Mouse (Mus musculus) forebrain, embryonic 12.5 days (tissue): ENCODE results near the gene Spaca4. TPM values are rescaled to one million over a fixed set of nuclear protein-coding genes. Genes with fewer than 3 reads are reported as not detected.

Experiments used
- ATAC-seq: fragments of 200-750 bp; cut with Nextera tagmentation; 2 replicates; pipeline ENCODE4 v1.8.0; 2017; ENCODE audit warnings: moderate TSS enrichment; ENCODE audit not compliant: low FRiP score
- H3K27ac ChIP-seq: fragments of 300-500 bp; sonication (generic); 2 replicates; pipeline ENCODE4 v1.5.1; 2016; ENCODE audit warnings: mild to moderate bottlenecking
- H3K27me3 ChIP-seq: fragments of 300-500 bp; sonication (generic); 2 replicates; pipeline ENCODE4 v1.6.1; 2016; ENCODE audit warnings: mild to moderate bottlenecking
- H3K36me3 ChIP-seq: fragments of 300-500 bp; sonication (generic); replicated peaks from 2 replicates; pipeline ENCODE4 v1.6.1; 2016; ENCODE audit warnings: mild to moderate bottlenecking
- H3K4me1 ChIP-seq: fragments of 300-500 bp; sonication (generic); 2 replicates; pipeline ENCODE4 v1.6.1; 2016
- H3K4me2 ChIP-seq: fragments of 300-500 bp; sonication (generic); 2 replicates; pipeline ENCODE4 v1.6.1; 2016; ENCODE audit warnings: mild to moderate bottlenecking, moderate library complexity
- H3K4me3 ChIP-seq: fragments of 300-500 bp; sonication (generic); replicated peaks from 2 replicates; pipeline ENCODE4 v1.5.1; 2016; ENCODE audit warnings: mild to moderate bottlenecking
- H3K9ac ChIP-seq: fragments of 300-500 bp; sonication (generic); 2 replicates; pipeline ENCODE4 v1.6.1; 2016; ENCODE audit warnings: mild to moderate bottlenecking
- H3K9me3 ChIP-seq: fragments of 300-500 bp; sonication (generic); 2 replicates; pipeline ENCODE4 v1.6.1; 2016
- WGBS: fragments of 180-500 bp; shearing (Covaris S2); methylation state at CpG from one replicate; pipeline ENCODE4 v1.1.7; 2016; 5-methylcytosine and 5-hydroxymethylcytosine counted together
- polyA plus RNA-seq: library from polyadenylated mRNA; unstranded; fragments of >200 nt; fragmentation: Nextera tagmentation; extraction: Ambion mirVana; gene quantifications from 2 replicates; pipeline ENCODE4 v1.2.1, GENCODE M21; 2016

Spaca4 gene
- polyA plus RNA-seq, 1 experiment from 2014 or later, result not detected

- ATAC-seq, result no peak
- Histone ChIP-seq H3K9me3 (no peaks in the 10 kb centered on the region), H3K4me2 (no peak overlapping the region), H3K27ac (no peak overlapping the region), H3K9ac (no peak overlapping the region), H3K4me3 (no peak overlapping the region), H3K27me3 (no peaks in the 10 kb centered on the region), H3K4me1 (peaks cover 9% of the 10 kb centered on the region), H3K36me3 (peaks cover 74% of the 10 kb centered on the region)
- WGBS, result 94% methylated on average over 10 of the region's 10 CpGs
Observed at GRCm38 (mm10) chr7:45726419-45726818, 806 bp upstream of the Spaca4 start.

GRCm38 (mm10) chr7:45725151-45725550, 462 bp downstream of the Spaca4 start:
- Histone ChIP-seq H3K4me1 (no peaks in the 10 kb centered on the region; the same call in 1 of the 2 replicates), H3K9me3 (no peaks in the 10 kb centered on the region), H3K4me3 (no peak overlapping the region), H3K27me3 (no peaks in the 10 kb centered on the region), H3K27ac (no peak overlapping the region), H3K4me2 (no peak overlapping the region), H3K9ac (no peak overlapping the region), H3K36me3 (peaks cover 86% of the 10 kb centered on the region)
- WGBS, result 94% methylated on average over 9 of the region's 9 CpGs
- ATAC-seq, result no peak

- Histone ChIP-seq H3K27me3 (no peaks in the 10 kb centered on the region), H3K4me1 (peaks cover 13% of the 10 kb centered on the region), H3K27ac (no peak overlapping the region), H3K36me3 (peaks cover 88% of the 10 kb centered on the region), H3K4me2 (no peak overlapping the region), H3K4me3 (no peak overlapping the region), H3K9me3 (no peaks in the 10 kb centered on the region), H3K9ac (no peak overlapping the region)
- ATAC-seq, result no peak
- 91% methylated on average over 14 of the region's 14 CpGs for WGBS
Observed at GRCm38 (mm10) chr7:45723781-45724180, 1.8 kb downstream of the Spaca4 start.

GRCm38 (mm10) chr7:45723301-45723700, 2.3 kb downstream of the Spaca4 start:
- no peak overlapping the region for H3K27ac ChIP-seq
- WGBS, result 90% methylated on average over 4 of the region's 4 CpGs
- H3K27me3 ChIP-seq, result no peaks in the 10 kb centered on the region
- peaks cover 87% of the 10 kb centered on the region for H3K36me3 ChIP-seq
- no peak overlapping the region for H3K4me2 ChIP-seq
- no peaks in the 10 kb centered on the region for H3K9me3 ChIP-seq
- no peak for ATAC-seq
- H3K9ac ChIP-seq, result no peak overlapping the region
- no peak overlapping the region for H3K4me3 ChIP-seq
- peaks cover 15% of the 10 kb centered on the region for H3K4me1 ChIP-seq

DNA sequence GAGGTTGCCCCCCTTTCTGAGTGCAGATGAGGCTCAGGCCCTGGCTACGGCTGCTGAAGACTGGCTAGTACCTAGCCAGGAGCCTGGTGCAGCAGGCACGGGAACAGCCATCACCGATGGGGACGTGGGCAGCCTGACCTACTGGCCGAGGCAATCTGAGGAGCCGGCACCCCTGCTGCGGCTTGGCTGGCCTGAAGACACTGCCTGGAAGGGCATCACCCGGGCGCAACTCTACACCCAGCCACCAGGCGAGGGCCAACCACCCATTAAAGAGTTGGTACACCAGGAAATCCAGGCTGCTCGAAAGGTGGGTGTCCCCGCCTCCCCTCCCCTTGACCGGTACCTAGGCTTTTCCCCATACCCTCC, 3.3 kb downstream of the Spaca4 start:
- H3K9ac ChIP-seq, result no peak overlapping the region
- H3K36me3 ChIP-seq, result peaks cover 83% of the 10 kb centered on the region
- no peak overlapping the region for H3K4me2 ChIP-seq
- no peaks in the 10 kb centered on the region for H3K9me3 ChIP-seq
- 85% methylated on average over 13 of the region's 13 CpGs for WGBS
- no peak for ATAC-seq
- no peak overlapping the region for H3K27ac ChIP-seq
- H3K4me3 ChIP-seq, result no peak overlapping the region
- no peaks in the 10 kb centered on the region for H3K27me3 ChIP-seq
- peaks cover 15% of the 10 kb centered on the region for H3K4me1 ChIP-seq

DNA sequence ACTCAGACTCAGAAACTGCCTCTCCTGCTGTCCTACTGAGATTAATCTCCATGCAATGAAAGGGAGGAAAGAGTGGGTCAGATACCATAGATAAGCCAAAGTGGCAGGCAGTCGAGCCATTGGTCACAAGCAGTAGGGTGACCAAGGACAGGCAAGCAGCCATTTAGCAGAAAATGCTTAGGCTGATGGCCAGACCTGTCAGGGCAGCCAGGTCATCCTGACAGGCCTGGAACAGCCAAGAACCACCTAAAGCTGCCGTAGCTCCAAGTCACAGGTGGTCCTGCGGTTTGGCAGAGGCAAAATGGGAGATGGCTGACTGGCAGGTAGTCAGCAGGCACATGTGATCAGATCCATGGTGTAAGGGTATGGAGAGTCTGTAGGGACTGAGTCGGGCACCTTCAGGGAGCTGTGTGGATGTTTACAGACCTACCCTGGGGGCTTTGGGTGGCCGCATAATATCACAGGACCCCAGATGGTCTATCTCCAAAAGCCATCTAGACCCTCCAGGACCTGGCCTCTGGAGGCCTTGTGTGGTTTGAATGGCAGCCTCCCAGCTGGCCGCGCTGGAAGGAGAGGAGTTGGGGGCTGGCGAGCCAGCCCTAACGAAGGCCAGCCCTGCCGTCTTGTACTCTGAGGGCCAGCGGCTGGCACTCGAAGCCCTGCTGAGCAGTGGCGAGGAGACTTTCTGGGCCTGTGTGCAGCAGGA, 3.8 kb downstream of the Spaca4 start:
- H3K9ac ChIP-seq, result no peak overlapping the region
- H3K4me1 ChIP-seq, result peaks cover 20% of the 10 kb centered on the region
- H3K27me3 ChIP-seq, result no peaks in the 10 kb centered on the region
- peaks cover 77% of the 10 kb centered on the region for H3K36me3 ChIP-seq
- H3K4me3 ChIP-seq, result no peak overlapping the region
- WGBS, result 70% methylated on average over 13 of the region's 13 CpGs
- H3K4me2 ChIP-seq, result no peak overlapping the region
- H3K27ac ChIP-seq, result no peak overlapping the region
- no peak for ATAC-seq
- no peaks in the 10 kb centered on the region for H3K9me3 ChIP-seq

DNA sequence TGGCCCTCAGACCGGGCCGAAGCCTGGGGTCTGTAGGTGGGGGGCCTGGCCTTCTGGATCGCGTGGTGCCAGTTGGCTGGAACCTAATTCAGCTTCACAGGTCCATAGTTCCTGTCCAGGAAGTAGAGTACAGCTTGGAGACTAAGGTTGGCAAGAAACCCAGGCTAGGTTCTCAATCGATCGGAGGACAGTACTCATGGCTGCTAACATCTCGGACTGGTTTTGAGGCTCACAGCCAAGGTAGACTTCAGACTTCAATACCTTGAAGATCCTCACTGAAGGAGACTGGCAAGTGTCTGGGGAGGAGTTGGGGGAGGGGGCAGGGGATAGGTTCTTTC, 4.4 kb downstream of the Spaca4 start:
- 0 out of 2 replicates have a peak overlapping the region, but pooled peaks have one; percentile 59 for H3K27ac ChIP-seq
- peaks cover 26% of the 10 kb centered on the region for H3K4me1 ChIP-seq
- no peaks in the 10 kb centered on the region for H3K27me3 ChIP-seq
- 85% methylated on average over 7 of the region's 7 CpGs for WGBS
- no peak overlapping the region for H3K4me3 ChIP-seq
- H3K9ac ChIP-seq, result no peak overlapping the region
- ATAC-seq, result no peak
- H3K36me3 ChIP-seq, result peaks cover 71% of the 10 kb centered on the region
- H3K4me2 ChIP-seq, result no peak overlapping the region
- no peaks in the 10 kb centered on the region for H3K9me3 ChIP-seq

- no peak within 1 kb of the TSS for H3K9ac ChIP-seq
Observed at GRCm38 (mm10) chr7:45720413-45721233, 5.0 kb downstream of the Spaca4 start, which contains the start of gene Fam83e. Fam83e (plus strand) TSS chr7:45721212.

GRCm38 (mm10) chr7:45719738-45720412, 5.7 kb downstream of the Spaca4 start:
- Histone ChIP-seq H3K4me3 (peak overlapping the region; percentile 92; the same call in 1 of the 2 replicates), H3K27ac (no peak overlapping the region), H3K4me1 (peaks cover 35% of the 10 kb centered on the region), H3K9me3 (no peaks in the 10 kb centered on the region), H3K4me2 (peak overlapping the region; percentile 93; the same call in 1 of the 2 replicates), H3K36me3 (peaks cover 58% of the 10 kb centered on the region), H3K27me3 (no peaks in the 10 kb centered on the region), H3K9ac (peak overlapping the region; percentile 97; the same call in 1 of the 2 replicates)
- no peak for ATAC-seq
- WGBS, result 91% methylated on average over 16 of the region's 16 CpGs

More at GRCm38 (mm10) chr7:45720413-45721233, 5.0 kb downstream of the Spaca4 start, which contains the start of gene Fam83e:
- H3K4me2 ChIP-seq, result no peak within 1 kb of the TSS
- WGBS, result 83% methylated on average over 14 of the region's 14 CpGs
- H3K4me1 ChIP-seq, result peaks cover 32% of the 10 kb centered on the region
- ATAC-seq, result no peak
- no peaks in the 10 kb centered on the region for H3K9me3 ChIP-seq
- peaks cover 66% of the 10 kb centered on the region for H3K36me3 ChIP-seq
- no peak within 1 kb of the TSS for H3K4me3 ChIP-seq
- H3K27ac ChIP-seq, result 0 out of 2 replicates have a peak within 1 kb of the TSS, but pooled peaks have one; percentile 59
- no peaks in the 10 kb centered on the region for H3K27me3 ChIP-seq

- Histone ChIP-seq H3K4me2 (peak overlapping the region; percentile 93), H3K4me1 (peaks cover 42% of the 10 kb centered on the region), H3K36me3 (peaks cover 51% of the 10 kb centered on the region), H3K27ac (no peak overlapping the region), H3K9ac (peak overlapping the region; percentile 97), H3K27me3 (no peaks in the 10 kb centered on the region), H3K9me3 (no peaks in the 10 kb centered on the region), H3K4me3 (peak overlapping the region; percentile 92)
- no peak for ATAC-seq
- WGBS, result 82% methylated on average over 10 of the region's 10 CpGs
Observed at GRCm38 (mm10) chr7:45719180-45719579, 6.4 kb downstream of the Spaca4 start.

DNA sequence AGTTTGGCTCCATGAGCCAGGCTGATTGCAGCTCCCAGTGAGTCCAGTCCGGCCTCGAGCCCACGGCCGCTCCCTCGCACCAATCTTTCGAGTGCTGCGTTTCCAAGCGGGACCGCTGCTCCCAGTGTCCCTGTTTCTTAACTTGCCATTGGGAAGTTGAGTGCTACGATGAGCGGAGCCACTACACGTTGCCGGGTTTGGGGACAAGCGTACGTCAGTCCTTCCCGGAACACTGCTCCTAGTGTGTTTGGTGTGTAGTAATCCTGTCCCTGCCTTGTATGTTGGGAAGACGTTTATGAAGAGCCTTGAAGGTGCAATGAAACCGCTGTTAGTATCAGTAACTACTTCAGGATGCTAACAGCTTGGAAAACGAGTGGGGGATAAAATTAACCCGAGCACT, 7.3 kb downstream of the Spaca4 start:
- H3K4me2 ChIP-seq, result peak overlapping the region; percentile 93
- no peaks in the 10 kb centered on the region for H3K27me3 ChIP-seq
- H3K9ac ChIP-seq, result peak overlapping the region; percentile 97
- no peaks in the 10 kb centered on the region for H3K9me3 ChIP-seq
- peaks cover 45% of the 10 kb centered on the region for H3K4me1 ChIP-seq
- H3K4me3 ChIP-seq, result peak overlapping the region; percentile 92
- H3K27ac ChIP-seq, result peak overlapping the region; percentile 90
- no peak for ATAC-seq
- H3K36me3 ChIP-seq, result peaks cover 46% of the 10 kb centered on the region
- WGBS, result under 1% methylated on average over 20 of the region's 20 CpGs

- Histone ChIP-seq H3K4me2 (peak within 1 kb of the TSS; percentile 93), H3K27ac (peak within 1 kb of the TSS; percentile 90), H3K4me1 (peaks cover 45% of the 10 kb centered on the region), H3K4me3 (peak within 1 kb of the TSS; percentile 92), H3K9ac (peak within 1 kb of the TSS; percentile 97), H3K27me3 (no peaks in the 10 kb centered on the region), H3K9me3 (no peaks in the 10 kb centered on the region), H3K36me3 (peaks cover 46% of the 10 kb centered on the region)
- WGBS, result under 1% methylated on average over 41 of the region's 41 CpGs
- peak; percentile 79 for ATAC-seq
Observed at GRCm38 (mm10) chr7:45717918-45718297, 7.7 kb downstream of the Spaca4 start, which contains the start of gene Sphk2. Sphk2 (minus strand) TSS chr7:45718002.
